Mouse (Mus musculus) erythroblast, embryonic 14.5 days (primary cell): ENCODE measurements around the gene Nhej1.

Experiments
- GATA1 ChIP-seq: IDR thresholded peaks from 2 replicates; pipeline ENCODE4 v1.6.1; 2012; ENCODE audit warnings: low read length, inconsistent platforms, mixed read lengths
- TAL1 ChIP-seq: IDR thresholded peaks from 3 replicates; pipeline ENCODE4 v1.6.1; 2012; ENCODE audit warnings: low read length, inconsistent platforms, mixed read lengths

DNA sequence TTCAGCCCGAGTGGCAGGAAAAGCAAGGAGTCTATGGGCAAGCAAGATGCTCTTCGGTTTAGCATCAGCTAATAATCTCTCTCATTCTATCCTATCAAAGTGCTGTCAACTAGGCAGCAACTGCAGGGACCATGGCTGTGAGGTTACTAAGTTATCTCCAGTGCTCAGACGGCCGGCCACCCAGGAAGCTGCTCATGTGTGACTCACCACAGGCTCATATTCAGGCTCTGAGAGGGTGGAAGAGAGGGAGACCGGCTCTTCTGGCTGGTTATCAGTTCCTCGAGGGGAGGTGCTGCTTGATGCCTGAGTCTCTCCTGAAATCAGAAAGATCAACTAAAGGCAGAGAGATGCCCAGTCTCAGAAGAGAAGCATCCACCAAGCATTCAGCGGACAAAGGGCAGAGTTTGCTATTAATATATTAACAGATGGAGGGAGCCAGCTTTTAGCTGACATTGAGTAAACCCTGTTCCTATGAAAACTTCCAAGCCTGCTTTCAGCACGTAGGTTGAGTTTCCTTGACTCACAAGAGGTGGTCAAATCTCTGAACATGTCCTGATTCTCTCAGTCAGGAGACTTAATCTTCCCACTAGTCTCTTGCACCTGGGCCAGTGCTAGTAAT lies 156.9 kb downstream of the Nhej1 start:
- TF ChIP-seq GATA1 = no peak
- TF ChIP-seq TAL1 = no peak
